Mouse (Mus musculus): Measurements from ENCODE around the gene Angptl2. TPM values are rescaled to one million over a fixed set of nuclear protein-coding genes. Genes with fewer than 3 reads are reported as not detected.
A peak's percentile ranks its signal among the peaks of the same experiment; 100 is the strongest.

Gene Angptl2
- 6.4 and 7.4 TPM in 2 replicates for polyA plus RNA-seq (2012; rRNA removed)

DNA sequence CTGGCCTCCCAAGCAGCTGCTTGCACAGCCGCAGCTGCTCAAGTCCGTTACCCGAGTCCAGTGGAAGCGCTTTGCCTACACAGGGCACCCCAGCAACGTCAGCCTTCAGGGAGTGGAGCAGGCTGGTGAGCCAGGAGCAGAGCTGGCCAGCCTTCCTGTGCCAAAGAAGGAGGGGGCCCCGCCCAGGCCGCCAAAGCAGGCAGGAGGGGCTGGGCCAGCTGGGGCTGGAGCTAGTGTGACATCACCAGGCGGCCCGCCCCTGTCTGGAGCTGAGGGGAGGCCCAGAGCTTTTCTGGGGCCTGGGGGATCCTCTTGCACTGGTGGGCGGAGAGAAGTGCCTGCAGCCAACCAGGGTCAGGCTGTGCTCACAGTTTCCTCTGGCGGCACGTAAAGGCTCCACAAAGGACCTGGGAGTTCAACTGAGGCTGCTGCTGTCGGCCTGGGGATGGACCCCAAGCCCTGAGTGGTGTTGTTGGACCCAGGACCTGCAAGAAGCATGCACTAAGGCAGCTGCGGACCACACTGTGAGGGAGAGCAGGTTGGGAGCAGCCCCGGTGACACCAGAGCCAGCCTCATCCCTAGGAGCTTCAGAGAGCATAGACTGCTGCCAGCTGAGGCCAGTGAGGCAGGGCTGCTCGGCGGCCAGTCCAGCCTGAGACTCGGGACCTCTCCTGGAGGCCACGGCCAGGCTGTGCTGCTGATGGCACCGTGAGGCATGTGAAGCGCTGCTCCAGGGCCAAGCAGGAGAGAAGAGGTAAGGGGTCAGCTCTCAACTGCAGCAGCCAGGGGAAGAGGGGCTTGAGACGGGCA lies at the start of gene Angptl2:
TSS of gene Angptl2 (plus strand) at position 370 of the 810 bp plus-strand sequence.
- H3K27ac ChIP-seq (ENCODE audit: insufficient read depth, low read length) = 0 out of 2 replicates have a peak within 1 kb of the TSS, but pooled peaks have one; percentile 9
- 12% methylated on average over 22 of the region's 22 CpGs for WGBS
- H3K27me3 ChIP-seq (ENCODE audit: control insufficient read depth, insufficient read depth, low read length) = no peaks in the 10 kb centered on the region
- TF ChIP-seq POLR2A (IDR thresholded peaks at IDR 0.05; ENCODE audit: borderline replicate concordance, insufficient read depth, low read length) (no peak), CTCF (IDR thresholded peaks at IDR 0.05; ENCODE audit: borderline replicate concordance, insufficient read depth, low read depth, low read length) (no peak)
- no peak within 1 kb of the TSS for H3K4me3 ChIP-seq (replicated peaks; ENCODE audit: insufficient read depth, low read depth, low read length)
- DNase-seq = peak; percentile 79 to 85
- H3K4me1 ChIP-seq (ENCODE audit: control insufficient read depth, insufficient read depth, low read length) = peaks cover 38% of the 10 kb centered on the region

DNA sequence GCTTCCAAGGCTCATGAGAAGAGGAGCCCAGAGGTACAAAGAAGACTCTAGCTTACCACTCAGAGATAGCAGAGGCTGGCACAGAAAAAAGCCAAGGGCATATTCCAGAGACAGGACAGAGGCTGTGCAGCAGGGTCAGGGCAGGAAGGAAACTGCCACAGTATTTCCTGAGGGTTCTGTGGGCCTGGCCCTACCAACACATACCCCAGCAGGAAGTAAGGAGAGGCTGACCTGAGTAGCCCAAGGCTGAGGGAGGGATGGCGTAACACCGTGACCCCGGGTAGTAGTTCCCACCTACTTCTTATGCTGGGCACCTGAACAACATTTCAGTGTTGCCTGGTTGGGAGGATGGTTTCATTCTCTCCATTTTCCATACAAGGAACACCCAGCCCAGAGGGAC lies 48.8 kb upstream of the Angptl2 start:
- Histone ChIP-seq H3K4me1 (ENCODE audit: control insufficient read depth, insufficient read depth, low read length) (peaks cover 27% of the 10 kb centered on the region), H3K27me3 (ENCODE audit: control insufficient read depth, insufficient read depth, low read length) (no peaks in the 10 kb centered on the region), H3K27ac (ENCODE audit: insufficient read depth, low read length) (no peak overlapping the region), H3K4me3 (replicated peaks; ENCODE audit: insufficient read depth, low read depth, low read length) (no peak overlapping the region)
- 97% methylated on average over 3 of the region's 3 CpGs for WGBS
- TF ChIP-seq CTCF (IDR thresholded peaks at IDR 0.05; ENCODE audit: borderline replicate concordance, insufficient read depth, low read depth, low read length) (no peak), POLR2A (IDR thresholded peaks at IDR 0.05; ENCODE audit: borderline replicate concordance, insufficient read depth, low read length) (no peak)
- DNase-seq = no peak

DNA sequence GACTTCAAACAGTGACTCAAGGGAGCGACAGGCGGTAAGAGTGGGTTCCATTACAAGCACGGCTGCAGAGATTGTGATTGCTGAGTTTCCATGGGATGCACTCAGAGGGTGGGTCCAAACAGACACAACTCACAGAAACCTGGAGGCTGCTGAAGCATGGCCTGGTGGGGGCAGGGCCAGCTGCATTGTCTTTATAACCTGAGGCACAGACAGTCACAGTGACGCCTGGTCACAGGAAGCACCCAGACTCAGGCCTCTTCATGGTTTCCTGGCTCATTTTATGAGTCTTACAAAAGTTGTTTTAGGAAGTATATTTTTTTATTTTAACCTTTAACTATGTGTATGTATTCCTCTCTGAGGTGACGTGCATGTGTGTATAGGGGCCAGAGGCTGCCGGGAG lies 46.4 kb upstream of the Angptl2 start:
- no peak overlapping the region for H3K4me3 ChIP-seq (replicated peaks; ENCODE audit: insufficient read depth, low read depth, low read length)
- no peaks in the 10 kb centered on the region for H3K27me3 ChIP-seq (ENCODE audit: control insufficient read depth, insufficient read depth, low read length)
- no peak overlapping the region for H3K27ac ChIP-seq (ENCODE audit: insufficient read depth, low read length)
- WGBS = 88% methylated on average over 6 of the region's 6 CpGs
- peaks cover 24% of the 10 kb centered on the region for H3K4me1 ChIP-seq (ENCODE audit: control insufficient read depth, insufficient read depth, low read length)
- no peak for DNase-seq
- TF ChIP-seq CTCF (IDR thresholded peaks at IDR 0.05; ENCODE audit: borderline replicate concordance, insufficient read depth, low read depth, low read length) (no peak), POLR2A (IDR thresholded peaks at IDR 0.05; ENCODE audit: borderline replicate concordance, insufficient read depth, low read length) (no peak)

DNA sequence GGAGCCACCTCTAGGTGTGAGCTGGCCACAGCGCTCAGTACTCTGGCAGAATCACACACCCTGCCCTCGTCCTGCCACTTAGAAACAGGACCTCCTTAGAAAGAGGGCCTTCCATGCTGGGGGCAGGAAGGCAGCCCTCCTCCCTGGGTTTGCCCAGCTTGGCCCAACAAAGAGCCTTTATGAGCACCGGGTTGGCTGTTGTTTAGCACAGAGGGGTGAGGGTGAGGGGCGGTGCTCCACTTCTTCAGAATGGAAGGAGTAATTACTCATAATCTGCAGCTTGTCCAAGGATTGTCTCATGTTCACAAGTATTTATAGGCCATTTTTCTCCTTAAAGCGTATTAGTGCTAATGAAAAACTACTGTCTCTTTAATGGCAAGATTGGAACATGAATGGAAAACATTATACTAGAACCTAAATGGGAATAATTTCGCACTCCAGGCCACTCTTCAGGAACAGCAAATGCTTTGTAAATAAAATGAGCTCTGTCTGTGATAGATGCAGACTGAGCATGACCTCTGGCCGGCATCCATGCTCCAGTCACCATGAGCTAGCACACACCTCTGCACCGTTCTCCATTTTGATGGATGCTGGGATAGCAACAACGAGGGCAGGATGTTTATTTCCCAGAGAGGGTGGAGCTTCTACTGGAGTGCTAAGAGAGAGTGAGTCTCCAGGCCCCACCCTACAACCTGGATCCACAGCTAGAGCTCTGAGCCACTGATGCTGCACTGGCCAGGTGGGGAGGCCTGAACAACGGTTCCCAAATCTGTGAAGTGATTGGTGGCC lies 44.9 kb upstream of the Angptl2 start:
- Histone ChIP-seq H3K4me1 (ENCODE audit: control insufficient read depth, insufficient read depth, low read length) (peaks cover 10% of the 10 kb centered on the region), H3K4me3 (replicated peaks; ENCODE audit: insufficient read depth, low read depth, low read length) (no peak overlapping the region), H3K27me3 (ENCODE audit: control insufficient read depth, insufficient read depth, low read length) (no peaks in the 10 kb centered on the region), H3K27ac (ENCODE audit: insufficient read depth, low read length) (no peak overlapping the region)
- 75% methylated on average over 10 of the region's 10 CpGs for WGBS
- DNase-seq = no peak
- TF ChIP-seq CTCF (IDR thresholded peaks at IDR 0.05; ENCODE audit: borderline replicate concordance, insufficient read depth, low read depth, low read length) = no peak

DNA sequence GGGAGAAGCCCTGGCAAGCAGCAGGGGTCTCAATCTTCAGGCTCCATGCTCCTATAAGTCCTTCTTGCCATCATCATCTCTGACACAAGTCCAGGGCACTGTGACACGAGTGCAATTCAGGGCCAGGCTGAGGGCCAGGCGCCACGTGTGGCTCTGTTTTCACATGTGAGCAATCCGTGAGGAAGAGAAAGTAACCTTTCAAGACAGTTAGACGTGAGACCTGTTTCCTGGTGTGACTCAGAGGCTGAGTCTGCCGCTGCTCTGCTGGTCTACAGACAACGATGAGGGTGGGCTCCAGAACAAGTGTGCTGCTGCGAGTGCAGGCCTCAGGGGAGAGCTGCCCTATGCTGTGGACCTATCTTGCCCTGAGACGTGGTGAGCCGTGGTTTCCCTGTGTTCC lies 42.7 kb upstream of the Angptl2 start:
- Histone ChIP-seq H3K4me3 (replicated peaks; ENCODE audit: insufficient read depth, low read depth, low read length) (no peak overlapping the region), H3K4me1 (ENCODE audit: control insufficient read depth, insufficient read depth, low read length) (peaks cover 17% of the 10 kb centered on the region), H3K27me3 (ENCODE audit: control insufficient read depth, insufficient read depth, low read length) (no peaks in the 10 kb centered on the region), H3K27ac (ENCODE audit: insufficient read depth, low read length) (no peak overlapping the region)
- 55% methylated on average over 10 of the region's 10 CpGs for WGBS
- TF ChIP-seq CTCF (IDR thresholded peaks at IDR 0.05; ENCODE audit: borderline replicate concordance, insufficient read depth, low read depth, low read length) (no peak), POLR2A (IDR thresholded peaks at IDR 0.05; ENCODE audit: borderline replicate concordance, insufficient read depth, low read length) (no peak)
- no peak for DNase-seq

DNA sequence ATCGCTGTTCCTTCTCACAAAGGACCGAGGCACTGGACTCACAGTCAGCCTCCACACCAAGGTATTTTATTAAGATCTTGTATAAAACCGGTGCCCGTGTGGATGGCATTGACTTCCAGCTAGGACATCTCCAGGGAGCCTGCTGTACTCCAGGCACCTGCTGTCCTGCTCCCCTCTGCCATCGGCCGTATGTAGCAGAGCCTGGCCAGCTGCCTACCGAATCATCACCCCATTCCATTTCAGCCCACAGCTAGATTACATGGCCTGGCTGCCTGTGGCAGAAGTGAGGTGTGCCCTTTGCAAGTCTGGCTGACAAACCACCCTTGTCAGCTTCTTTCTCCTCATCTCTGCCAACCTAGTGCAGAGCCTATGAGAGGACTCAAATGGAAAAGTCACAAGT lies 42.2 kb upstream of the Angptl2 start:
- TF ChIP-seq CTCF (IDR thresholded peaks at IDR 0.05; ENCODE audit: borderline replicate concordance, insufficient read depth, low read depth, low read length) (no peak), POLR2A (IDR thresholded peaks at IDR 0.05; ENCODE audit: borderline replicate concordance, insufficient read depth, low read length) (no peak)
- Histone ChIP-seq H3K27me3 (ENCODE audit: control insufficient read depth, insufficient read depth, low read length) (no peaks in the 10 kb centered on the region), H3K4me1 (ENCODE audit: control insufficient read depth, insufficient read depth, low read length) (peaks cover 23% of the 10 kb centered on the region), H3K4me3 (replicated peaks; ENCODE audit: insufficient read depth, low read depth, low read length) (no peak overlapping the region), H3K27ac (ENCODE audit: insufficient read depth, low read length) (no peak overlapping the region)
- 24% methylated on average over 7 of the region's 7 CpGs for WGBS
- DNase-seq = no peak

DNA sequence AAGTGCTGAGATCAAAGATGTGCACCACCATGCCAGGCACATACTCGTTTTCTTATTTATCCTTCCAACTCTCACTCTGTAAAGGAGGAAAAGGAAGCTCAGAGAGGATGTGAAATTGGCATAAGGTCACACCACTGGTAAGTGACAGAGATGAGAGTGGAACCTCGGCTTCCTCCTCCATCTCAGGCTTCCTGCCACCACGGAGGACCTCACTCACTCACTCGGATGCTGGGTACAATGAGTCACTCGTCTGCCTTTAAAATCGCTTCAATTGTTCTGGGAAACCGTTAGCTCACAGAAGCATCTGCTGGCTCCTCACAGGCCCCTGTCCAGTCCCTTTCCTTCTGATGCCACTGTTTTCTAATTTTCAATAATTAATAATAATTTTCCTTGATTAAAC lies 39.4 kb upstream of the Angptl2 start:
- TF ChIP-seq CTCF (IDR thresholded peaks at IDR 0.05; ENCODE audit: borderline replicate concordance, insufficient read depth, low read depth, low read length) (no peak), POLR2A (IDR thresholded peaks at IDR 0.05; ENCODE audit: borderline replicate concordance, insufficient read depth, low read length) (no peak)
- Histone ChIP-seq H3K27ac (ENCODE audit: insufficient read depth, low read length) (no peak overlapping the region), H3K4me1 (ENCODE audit: control insufficient read depth, insufficient read depth, low read length) (peaks cover 34% of the 10 kb centered on the region), H3K27me3 (ENCODE audit: control insufficient read depth, insufficient read depth, low read length) (no peaks in the 10 kb centered on the region), H3K4me3 (replicated peaks; ENCODE audit: insufficient read depth, low read depth, low read length) (no peak overlapping the region)
- no peak for DNase-seq
- 59% methylated on average over 7 of the region's 7 CpGs for WGBS

All from cerebellum, adult 2 months (tissue).